Mouse (Mus musculus): ENCODE measurements at regions not wholly inside any gene's neighbourhood (a gene's known extent, or its start where the extent isn't known, plus 50 kb on each side); places are given as distances from the start of the nearest gene placed in this dataset.

GRCm38 (mm10) chr16:28982901-28983300, 53.4 kb upstream of the Mb21d2 start:
- no peak overlapping the region for H3K4me3 ChIP-seq (ENCODE audit: low read depth, low read length)
- H3K4me1 ChIP-seq (ENCODE audit: control insufficient read depth, insufficient read depth, low read length) = no peaks in the 10 kb centered on the region
- H3K9ac ChIP-seq (ENCODE audit: low read depth, poor library complexity, severe bottlenecking) = no peak overlapping the region
- H3K36me3 ChIP-seq (ENCODE audit: control insufficient read depth, insufficient read depth, low read length, poor library complexity, severe bottlenecking) = no peaks in the 10 kb centered on the region
- H3K9me3 ChIP-seq (replicated peaks; ENCODE audit: control insufficient read depth, insufficient read depth, low read length, poor library complexity, severe bottlenecking) = 0 out of 2 replicates have a peak, but pooled peaks cover 2% of the 10 kb centered on the region
- no peak overlapping the region for H3K27ac ChIP-seq (ENCODE audit: insufficient read depth, low read length)
- no peaks in the 10 kb centered on the region for H3K27me3 ChIP-seq (ENCODE audit: control insufficient read depth, insufficient read depth, low read length, poor library complexity, severe bottlenecking)
- no peak for TF ChIP-seq POLR2A (IDR thresholded peaks at IDR 0.05; ENCODE audit: insufficient read depth, low read length)
- TF ChIP-seq EP300 (IDR thresholded peaks at IDR 0.05; ENCODE audit: insufficient read depth, low read depth, low read length) = no peak
- no peak for TF ChIP-seq CTCF (IDR thresholded peaks at IDR 0.05; ENCODE audit: low read depth, low read length)

Measured in ES-Bruce4 (cell line).